Mouse (Mus musculus): ENCODE data around the gene 6430548M08Rik. TPM values are rescaled to one million over a fixed set of nuclear protein-coding genes. Genes with fewer than 3 reads are reported as not detected.

Gene 6430548M08Rik
- 100 to 1,000 TPM; 194 to 197 TPM for total RNA-seq (2023)

GRCm38 (mm10) chr8:120113758-120114255 is at the start of gene 6430548M08Rik:
6430548M08Rik (plus strand) TSS chr8:120114152.

DNA sequence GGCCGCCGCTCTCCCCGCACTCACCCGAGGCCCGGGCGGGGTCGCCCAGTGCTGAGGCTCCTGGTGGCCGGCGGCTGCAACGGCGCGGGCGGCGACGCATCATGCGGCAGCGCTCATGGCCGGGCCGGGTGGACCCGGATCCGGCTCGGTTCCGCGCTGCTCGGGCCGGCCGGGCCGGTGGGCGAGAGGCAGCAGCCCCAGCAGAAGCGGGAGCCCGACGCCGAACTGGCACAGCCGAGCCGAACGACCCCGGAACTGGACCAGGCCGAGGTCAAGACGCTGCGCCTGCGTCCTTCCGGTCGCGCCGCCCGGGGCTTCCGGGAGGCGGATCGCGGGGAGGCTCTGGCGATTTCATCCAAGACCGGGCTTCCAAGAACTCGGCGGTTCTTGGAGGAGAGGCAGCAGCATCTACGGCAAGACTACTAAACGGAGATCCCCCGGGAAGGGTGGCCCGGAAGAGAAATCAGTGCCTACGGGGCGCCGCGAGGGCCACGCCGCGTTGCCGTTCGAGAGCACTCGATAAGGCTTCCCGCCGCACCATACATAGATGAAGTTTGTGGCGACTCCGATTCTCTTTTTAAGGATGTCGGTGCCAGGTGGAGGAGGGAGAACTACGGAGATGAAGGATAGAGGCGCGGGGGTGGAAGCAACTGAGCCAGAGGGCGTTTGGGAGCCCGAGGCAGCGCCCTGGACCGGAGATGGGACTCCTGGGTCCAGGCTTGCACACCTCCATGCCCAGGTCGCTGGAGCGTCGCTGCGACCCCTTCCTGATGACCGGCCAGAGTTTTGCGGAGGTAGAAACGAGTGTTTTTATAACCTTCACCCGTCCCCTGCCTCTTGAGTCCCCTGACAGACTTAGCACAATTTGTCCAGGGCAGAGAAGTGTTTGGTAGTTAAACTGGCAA is 12.6 kb upstream of the 6430548M08Rik start, which contains the start of gene Zdhhc7:
Gene Zdhhc7, minus strand, starts transcription at position 415 of the 905 bp plus-strand sequence.

DNA sequence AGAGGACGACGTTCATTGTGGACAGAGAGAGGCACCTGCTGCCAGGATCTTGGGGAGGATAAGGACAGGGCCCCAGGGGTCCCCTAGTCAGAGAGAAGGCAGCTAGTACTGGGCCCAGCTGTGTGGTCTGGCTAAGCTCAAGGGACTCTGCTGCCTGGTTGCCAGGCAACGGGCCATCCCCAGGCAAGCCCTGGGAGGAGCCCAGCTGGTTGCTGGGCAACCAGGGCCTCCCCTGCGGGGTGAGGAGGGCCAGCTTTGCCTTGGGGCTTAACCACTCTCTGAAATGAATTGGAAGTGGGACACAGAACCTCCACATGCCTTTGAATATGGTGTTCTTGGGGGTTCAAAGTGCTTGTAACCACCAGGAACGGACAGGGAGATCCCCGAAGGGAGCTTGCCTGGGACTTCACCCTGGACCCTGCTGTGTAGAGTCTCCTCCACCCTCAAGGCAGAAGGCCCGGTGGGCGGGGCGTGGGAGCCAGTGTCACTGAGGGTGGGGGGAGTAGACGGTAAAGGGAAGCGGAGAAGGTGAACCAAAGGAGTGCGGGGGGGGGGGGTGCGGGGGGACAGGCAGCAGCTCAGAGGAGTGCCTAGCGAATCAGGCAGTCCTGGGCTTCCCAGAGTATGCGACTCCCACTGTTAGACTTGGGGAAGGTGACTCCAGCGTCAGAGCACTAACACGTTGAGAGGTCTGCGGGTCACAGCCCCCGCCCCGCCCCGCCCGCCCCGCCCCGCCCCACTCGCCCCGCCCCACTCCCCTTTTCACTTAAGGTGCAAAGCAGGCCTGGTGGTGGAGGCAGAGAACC is 63.6 kb downstream of the 6430548M08Rik start, which contains the start of gene Fam92b:
Gene Fam92b, minus strand, starts transcription at position 149 of the 806 bp plus-strand sequence.

Other genes starting within 250 kb of the 6430548M08Rik start
- 10 to 100 TPM; 34.3 to 35.2 TPM for gene Usp10, start 203.8 kb upstream of the 6430548M08Rik start, total RNA-seq (2023)
- 10 to 100 TPM; 14.5 to 15.2 TPM for gene Gm20388, start 203.3 kb upstream of the 6430548M08Rik start, total RNA-seq (2023)
- 10 to 100 TPM; 82.9 to 96.4 TPM for gene Crispld2, start 121.7 kb upstream of the 6430548M08Rik start, total RNA-seq (2023)
- gene Zdhhc7, start 12.7 kb upstream of the 6430548M08Rik start, total RNA-seq (2023) = 10 to 100 TPM; 34.9 to 48.0 TPM
- not detected for gene Fam92b, start 63.3 kb downstream of the 6430548M08Rik start, total RNA-seq (2023)
- gene Gse1, start 114.3 kb downstream of the 6430548M08Rik start, total RNA-seq (2023) = 10 to 100 TPM; 46.7 to 48.3 TPM

Data from neutrophil, adult 83 days (primary cell).